Mouse (Mus musculus) embryo, embryonic 11 days (tissue): ENCODE measurements around the gene Ano9.

Experiments
- DNase-seq: peaks from one replicate; pipeline ENCODE4 v3.0.0-alpha.2; 2015

The Ano9 gene

DNA sequence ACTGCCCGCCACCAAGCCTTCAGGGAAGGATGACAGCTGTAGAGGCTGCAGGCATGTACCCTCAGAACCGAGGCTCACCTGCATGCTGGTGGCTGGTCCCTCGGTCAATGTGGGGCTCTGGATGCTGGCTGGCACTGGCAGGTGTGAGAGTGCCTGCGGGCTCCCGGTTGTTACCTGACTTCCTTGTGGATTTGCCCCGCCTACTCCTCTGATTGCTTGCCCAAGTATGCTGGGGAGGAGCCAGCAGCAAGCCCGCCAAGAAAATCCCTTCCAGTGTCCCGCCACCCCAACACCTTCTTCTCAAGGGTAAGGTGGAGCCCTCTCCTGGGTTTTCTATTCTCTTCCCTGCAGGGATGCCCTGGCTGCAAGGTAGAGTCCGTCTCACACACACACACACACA, at the start of gene Ano9:
Gene Ano9 (minus strand): TSS at position 171 of the 400 bp plus-strand sequence.
- DNase-seq = peak; percentile 13

DNA sequence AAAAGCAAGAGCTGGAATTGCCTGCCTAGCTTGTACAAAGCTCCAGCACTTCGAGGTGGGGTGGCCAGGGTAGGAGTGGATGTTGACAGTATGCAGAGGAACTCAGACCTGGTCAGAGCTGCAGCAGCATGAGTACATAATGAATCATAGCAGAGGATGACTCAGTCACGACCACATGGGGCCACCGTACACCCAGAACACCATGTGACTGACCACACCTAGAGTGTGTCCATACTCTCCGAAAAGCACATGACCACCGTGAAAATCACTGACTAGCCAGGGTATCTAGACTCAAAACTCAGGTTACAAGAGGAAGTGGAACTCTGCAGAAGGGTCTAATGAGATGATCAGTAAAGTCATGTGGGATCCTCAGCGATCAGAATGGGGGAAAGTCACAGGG, 47.2 kb upstream of the Ano9 start:
- DNase-seq = no peak

DNA sequence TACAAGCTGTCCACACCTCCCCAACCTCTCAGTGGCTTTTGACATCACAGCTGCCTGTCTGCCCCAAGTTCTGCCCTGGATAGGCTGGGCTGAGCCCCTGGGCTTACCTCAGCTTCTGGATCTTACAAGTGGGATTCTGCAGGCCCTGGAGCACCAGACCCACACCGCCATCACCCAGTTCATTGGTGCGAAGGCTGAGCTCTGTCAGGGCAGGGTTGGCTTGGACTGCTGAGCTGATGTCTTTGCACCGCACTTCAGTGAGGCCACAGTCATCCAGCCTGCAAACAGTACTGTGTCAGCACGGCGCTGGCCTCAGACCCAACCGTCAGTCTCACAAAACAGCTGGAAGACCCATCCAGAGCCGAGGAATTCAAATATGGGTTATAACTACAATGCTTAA, 46.8 kb upstream of the Ano9 start:
- no peak for DNase-seq

DNA sequence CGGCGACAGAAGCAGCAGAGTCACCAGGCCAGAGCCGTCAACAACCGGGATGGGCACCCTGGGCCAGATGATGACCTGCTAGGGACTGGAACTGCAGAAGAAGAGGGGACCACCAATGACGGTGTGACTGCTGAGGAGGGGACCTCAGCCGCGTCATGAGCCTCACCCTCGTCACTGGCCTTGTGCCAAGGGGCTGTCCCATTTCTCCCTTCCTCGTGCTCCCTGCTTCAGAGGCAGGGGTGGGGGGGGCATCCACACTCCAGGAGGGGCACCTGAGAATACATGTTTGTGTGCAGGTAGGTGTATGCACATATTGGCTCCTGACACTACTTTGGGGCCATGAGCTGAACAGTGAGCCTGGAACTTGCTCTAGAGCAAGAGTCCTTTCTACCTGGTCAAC, 37.8 kb upstream of the Ano9 start:
- no peak for DNase-seq

DNA sequence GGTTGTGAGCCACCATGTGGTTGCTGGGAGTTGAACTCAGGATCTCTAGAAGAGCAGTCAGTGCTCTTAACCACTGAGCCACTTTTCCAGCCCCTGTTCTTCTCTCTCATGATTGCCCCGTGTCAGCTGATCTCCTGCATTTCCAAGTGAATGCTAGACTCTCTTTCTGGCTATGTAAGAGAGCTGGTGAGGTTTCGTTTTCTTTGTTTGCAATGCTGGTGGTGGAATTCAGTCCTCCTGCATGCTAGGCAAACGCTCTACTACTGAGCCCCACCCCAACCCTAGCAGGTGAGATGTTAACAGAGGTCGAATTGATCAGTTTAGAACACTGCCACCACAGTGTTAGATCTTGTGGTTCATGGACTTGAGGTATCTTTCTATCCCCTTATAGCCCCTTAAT, 31.0 kb upstream of the Ano9 start:
- no peak for DNase-seq

DNA sequence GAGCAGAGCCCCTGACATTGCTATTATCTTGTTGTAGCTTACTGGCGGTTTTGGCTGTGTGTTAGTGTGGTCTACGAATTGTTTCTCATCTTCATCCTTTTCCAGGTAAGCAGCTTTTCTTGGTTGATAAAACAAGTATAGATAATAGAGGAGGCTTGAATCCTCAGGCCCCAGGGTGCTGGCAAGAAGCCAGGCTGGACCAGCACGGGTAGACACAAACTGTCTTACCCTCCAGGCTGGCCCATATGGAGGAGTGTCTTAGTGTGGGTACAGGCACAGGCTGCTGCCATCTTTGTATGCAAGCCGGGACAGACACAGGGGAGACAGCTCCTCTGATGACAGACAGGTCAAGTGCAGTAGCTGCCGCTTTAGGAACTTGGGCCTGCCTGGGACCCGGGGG, 29.4 kb upstream of the Ano9 start:
- no peak for DNase-seq

DNA sequence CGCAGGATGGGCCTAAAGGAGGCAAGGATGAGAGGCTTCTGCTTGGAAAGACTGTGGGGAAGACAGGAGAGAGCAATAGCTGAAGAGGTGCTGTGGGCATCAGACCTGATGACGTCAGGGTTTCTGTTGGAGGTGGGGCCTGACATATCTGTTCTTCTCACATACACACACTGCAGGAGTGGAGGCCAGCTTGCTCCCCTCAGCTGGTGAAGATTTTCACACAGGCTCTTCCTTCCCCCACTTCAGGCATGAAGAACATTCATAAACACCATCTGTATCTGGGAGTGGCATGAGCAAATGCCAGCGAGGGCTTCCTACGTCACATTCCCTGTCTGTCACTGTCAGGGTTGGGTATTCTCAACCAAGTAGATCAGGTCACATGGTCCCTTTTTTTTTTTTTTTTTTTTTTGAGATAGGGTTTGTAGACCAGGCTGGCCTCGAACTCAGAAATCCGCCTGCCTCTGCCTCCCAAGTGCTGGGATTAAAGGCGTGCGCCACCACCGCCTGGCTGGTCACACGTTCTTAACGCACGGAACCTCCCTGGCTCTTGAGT, 28.5 kb upstream of the Ano9 start:
- no peak for DNase-seq

DNA sequence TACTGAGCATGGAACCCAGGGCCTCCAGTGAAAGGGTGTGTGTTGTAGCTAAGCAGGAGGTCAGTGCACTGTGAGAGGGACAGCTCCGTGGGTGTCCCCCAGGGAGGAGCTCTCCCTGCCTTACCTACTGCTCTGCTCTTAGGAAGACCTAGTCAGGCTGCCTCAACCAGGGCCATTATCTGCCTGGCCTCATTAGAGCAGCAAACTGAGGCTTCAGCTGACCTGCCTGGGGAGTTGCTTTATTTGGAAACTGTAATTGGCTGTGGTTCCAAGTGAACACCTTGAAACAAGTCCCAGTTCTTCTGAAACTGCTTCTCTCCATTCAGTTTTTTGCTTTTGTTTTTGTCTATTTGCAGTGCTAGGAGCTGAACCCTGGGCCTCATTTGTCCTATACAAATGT, 27.8 kb upstream of the Ano9 start:
- DNase-seq = no peak

DNA sequence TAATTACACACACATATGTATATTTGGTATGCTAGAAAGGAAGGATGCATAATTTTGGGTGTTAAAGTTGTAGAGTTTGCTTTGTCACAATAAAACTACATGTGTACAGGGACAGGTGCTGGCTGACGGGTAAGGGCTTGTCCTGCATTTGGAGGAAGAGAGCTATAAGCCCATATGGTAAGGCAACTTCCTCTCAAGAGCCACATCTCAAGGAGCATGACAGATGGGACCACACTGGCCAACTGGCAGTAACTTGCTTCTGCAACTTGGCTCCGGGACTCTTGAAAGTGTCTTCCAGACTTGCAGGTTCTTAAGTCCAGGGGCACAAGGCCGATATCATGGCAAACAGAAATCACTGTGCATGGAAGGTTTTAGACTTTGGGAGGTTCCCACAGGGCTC, 27.0 kb upstream of the Ano9 start:
- no peak for DNase-seq

DNA sequence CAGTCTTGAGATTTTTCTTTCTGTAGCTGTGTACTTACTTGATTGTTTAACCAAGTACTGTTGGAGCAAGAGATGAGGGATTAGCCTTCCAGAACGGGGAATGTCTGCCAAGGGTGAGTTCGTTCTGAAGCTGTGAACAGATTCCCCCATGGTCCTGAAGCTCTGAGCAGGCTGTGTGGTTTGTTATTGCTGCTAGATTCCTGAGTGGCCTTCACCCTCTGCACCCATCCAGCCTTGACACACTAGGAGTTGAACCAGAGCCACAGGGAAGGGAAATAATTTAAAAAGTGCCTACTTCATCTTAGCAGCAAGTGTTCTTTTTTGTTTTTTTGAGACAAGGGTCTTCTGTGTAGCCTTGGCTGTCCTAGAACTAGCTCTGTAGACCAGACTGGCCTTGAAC, 26.3 kb upstream of the Ano9 start:
- DNase-seq = no peak

DNA sequence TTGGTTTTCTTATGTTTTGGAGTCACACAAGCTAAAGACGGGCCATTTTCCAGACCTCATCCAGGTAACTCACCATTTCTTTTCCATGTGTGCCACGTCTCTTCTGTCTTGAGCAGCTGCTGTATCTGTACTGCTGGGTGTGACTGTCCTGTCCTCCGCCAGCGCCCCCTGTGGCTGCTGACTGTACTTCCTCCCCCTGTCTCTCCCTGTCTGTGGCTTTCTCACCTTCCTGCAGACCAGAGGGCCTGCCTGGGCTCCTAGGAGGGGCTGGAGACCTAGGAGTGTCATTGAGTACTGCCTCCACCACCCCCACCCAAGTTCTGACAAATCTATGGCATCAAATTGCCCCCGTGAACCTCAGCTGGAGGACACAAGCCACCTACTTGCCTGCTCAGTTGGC, 25.5 kb upstream of the Ano9 start:
- DNase-seq = peak; percentile 32

DNA sequence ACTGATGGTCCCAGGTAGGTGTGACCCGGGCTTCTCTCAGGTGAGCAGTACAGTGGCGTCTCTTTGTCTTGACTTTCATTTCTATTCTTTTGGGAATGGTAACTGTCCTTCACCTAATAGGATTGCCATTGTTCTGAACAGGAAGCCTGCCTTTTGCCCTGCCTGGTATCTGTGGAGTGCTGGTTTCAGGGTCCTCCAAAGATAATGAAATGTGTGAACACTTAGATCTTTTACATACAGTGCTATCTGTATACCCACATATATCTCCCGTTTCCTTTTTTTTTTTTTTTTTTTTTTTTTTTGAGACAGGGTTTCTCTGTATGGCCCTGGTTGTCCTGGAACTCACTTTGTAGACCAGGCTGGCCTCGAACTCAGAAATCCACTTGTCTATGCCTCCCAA, 23.7 kb upstream of the Ano9 start:
- DNase-seq = no peak

DNA sequence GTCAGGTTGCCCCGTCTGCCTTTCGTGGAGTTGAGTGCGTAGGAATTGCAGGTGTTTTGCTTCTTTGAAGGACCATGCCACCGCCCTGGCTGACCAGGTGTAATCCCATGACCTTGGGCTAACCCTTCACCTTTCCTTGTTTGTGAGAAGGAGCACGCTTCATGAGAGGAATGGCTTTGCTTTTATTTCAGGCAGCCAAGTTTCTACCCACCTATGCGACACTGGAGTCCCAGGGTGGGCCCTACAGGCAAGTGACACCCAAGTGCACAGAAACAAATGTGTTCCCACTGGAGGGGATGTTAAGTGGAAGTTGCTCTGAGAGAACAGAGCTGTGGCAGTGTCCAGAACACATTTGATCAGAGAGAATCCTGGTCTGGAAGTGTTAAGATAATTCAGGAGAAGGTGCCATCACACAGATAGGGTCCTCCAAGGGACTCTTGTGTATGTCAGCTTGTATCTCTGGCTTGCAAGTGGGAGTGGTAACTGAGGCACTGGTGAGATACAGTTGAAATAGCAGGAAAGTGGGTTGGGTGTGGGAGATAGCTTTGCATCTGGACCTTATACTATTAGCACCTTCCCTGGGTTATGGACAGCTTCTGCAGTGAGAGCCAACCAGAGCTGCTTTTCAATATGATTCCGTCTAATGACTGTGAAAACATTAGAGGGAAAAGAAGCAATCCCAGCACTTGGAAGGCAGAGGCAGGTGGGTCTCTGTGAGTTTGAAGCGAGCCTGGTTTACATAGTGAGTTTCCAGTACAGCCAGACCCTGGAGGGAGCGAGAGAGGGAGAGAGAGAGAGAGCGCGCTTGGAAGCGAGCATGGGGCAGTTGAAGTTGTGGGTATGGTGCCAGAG, 14.5 kb upstream of the Ano9 start:
- DNase-seq = no peak

DNA sequence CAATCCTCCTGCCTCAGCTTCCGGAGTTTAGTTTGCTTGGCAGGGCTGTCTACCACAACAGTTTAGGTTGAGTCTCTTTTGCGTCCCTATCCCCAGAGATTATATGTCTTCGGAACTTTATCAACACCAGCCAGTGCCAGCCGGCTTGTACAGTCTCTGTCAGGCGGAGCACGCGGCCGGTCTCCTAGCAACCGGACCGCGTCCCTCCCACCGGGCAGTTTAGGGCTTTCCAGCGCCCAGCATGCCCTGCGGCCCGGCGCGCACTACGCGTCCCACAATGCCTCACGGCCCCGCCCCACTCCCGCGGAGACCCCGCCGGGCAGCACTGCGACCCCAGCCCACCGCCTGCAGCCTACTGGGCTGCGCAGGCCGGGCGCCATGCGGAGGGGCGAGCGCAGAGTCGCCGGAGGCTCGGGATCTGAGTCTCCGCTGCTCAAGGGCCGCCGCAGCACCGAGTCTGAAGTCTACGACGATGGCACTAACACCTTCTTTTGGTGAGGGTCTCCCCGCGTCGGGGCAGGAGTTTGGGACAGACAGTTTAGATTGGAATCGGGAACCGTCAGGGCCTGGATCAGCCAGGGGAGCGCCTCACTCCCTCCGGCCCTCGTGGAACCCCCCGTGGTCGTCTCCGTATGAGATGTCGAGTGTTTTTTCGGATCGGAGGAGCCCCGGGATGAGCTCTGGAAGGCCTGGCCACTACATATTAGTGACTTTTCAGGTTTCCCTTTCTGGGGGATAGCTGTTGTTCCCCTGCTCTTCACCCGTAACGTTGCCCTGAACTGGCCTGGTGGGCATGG, 13.6 kb upstream of the Ano9 start:
- DNase-seq = peak; percentile 98

DNA sequence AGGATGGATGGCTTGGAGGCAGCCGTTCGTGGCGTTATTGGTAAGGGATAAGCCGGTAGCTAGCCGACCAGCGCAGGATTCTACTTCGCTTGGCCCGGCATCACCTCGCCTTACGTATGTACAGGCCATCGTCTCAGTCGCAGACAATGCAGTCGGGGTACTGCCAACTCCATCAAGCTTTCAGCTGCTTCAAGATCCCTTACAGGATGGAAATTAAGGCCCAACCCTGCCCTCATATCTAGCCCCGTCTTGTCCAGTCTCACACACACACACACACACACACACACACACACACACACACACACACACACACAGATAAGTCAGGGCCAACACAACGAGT, 5.9 kb upstream of the Ano9 start:
- no peak for DNase-seq

DNA sequence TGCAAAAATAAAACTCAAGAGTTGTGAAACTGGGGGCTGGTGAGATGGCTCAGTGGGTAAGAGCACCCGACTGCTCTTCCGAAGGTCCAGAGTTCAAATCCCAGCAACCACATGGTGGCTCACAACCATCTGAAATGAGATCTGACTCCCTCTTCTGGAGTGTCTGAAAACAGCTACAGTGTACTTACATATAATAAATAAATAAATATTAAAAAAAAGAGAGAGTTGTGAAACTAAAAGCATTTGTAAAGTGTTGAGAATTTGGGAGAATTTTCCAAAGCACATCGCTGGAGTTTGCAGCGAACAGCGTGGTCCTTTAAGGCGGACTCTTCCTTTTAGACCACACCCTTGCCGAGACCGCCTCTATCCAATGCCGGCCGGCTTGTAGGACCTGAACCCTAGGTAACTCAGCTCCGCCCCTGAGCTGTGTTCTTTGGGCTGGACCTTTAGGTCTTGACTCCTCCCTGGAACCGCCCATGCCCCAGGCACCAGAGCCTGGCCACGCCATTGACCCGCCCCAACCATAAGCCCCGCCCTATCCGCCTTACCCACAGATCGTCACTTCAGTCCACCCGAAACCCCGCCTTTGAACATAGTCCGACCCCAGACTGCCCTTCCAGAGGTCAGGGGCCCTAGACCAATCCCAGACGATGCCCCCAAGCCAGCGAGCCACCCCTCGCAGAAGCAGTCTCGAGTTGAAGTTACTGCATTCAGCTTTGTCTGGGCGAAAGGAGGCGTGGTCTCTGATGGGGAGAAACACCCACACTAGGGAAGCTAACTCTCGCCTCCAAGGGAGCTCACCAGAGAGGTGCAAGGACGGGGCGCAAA, 5.3 kb upstream of the Ano9 start:
- peak; percentile 98 for DNase-seq

DNA sequence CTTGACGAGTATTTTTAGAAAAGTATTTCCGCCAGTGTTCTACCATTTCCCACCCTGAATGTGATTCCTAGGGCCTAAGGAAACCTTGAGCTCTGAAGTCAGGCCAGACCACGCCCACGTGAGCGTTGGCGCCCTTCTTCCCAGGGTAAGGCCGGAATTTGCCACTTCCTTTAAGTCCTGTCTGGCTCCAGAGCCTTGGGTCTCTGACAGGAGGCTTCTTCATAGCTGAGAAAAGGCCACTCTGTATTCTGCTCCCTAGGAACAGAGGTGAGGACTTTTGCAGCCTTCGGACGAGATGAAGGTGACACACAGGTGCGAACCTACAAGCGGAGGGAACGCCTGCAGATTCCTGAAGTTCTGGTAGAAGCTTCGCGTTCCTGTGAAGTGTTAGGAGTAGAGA, 4.6 kb upstream of the Ano9 start, which contains the start of gene Ptdss2:
Gene Ptdss2 (plus strand): TSS at position 138 of the 400 bp plus-strand sequence.
- DNase-seq = peak; percentile 41

DNA sequence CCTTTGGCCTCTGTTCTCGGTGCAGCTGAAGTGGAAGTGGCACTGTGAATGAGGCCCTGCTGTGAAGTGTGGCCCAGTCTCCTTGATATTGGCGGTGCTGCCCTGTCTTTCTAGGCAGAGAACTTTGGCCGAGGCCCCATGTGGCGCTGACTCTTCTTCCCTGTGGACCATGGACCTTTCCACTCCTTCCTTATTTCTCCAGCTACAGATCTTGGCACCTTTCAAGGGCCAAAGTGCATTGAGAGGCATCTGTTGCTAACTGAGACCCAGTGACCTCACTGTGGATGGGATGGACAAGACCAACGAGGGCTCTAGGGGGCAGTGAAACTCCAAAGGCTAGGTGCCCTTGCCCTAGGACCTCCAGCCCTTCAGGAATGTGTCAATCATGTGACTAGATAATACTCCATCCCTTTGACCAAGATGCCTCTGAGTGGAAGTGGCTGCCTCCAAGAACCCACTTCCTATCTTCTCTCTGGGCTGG, 3.5 kb upstream of the Ano9 start:
- no peak for DNase-seq

DNA sequence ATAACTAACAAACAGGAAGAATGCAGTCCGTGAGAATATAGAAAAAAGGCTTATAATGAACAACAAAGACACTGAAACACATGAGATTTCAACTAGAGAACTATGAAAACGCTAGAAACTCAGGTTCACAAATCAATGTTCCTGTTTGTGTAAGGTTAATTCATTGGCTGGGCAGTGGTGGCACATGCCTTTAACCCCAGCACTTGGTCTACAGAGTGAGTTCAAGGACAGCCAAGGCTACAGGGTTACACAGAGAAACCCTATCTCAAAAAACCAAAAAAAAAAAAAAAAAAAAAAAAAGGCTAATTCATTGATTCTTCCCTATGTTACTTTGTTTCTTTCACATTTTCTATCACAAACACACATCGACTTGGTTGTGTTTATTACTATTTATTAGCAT, 3.0 kb upstream of the Ano9 start:
- DNase-seq = no peak

DNA sequence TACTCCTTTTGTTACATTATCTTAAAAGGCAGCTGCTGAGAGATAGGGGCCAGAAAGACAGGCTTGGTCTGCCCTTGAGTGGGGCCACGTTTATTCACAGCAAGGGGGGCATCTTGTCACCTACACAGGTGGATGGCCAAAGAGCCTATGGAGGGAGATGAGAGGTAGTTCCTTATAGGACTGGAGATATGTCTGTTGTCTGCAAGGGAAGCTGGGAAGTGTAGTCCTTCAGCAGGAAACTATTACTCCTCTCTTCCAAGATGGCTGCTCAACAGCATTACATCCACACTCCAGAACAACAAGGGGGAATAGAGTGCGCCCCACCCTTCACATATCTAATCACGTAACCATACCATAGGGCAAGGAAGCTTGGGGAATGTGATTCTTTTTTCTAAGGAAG, 1.9 kb upstream of the Ano9 start:
- no peak for DNase-seq

DNA sequence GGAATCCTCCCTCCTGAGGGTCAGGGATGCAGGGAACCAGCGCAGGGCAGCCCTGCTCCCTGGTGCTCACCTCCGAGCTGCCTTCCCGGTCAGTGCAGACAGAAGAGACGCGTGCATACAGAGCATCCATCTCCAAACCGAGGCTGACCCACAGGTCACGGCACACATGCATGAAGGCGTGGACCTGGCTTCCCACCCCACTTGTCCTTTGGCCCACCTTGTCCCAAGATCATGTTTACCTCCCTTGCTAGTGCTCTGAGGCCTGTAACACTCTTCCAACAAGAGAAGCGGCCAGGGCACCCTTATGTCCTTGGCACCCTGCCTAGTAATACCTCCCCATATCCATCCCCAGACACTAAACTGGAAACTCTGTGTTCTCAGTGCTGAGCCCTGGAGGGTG, 1.7 kb downstream of the Ano9 start:
- DNase-seq = no peak

DNA sequence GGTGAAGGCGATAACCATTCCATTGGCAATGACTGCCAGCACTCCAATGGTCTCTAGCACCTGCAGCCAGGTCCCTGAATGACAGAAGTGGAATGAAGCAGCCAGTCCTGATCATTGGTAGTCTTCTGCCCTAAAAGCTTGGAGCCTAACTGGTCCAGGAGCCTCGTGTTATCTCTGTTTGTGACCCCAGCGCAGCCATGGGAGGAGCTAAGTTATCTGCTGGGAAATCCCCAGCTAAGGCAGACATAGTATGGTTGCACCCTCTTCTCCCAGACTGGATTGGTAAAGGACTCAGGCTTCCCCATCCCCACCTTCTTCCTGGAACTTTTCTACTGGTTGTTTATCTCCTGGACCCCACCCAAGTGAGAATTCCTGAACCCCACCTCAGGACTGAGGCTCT, 14.4 kb downstream of the Ano9 start:
- DNase-seq = no peak
